Mouse (Mus musculus): Measurements from ENCODE around the gene Arl5a.

Gene Arl5a

DNA sequence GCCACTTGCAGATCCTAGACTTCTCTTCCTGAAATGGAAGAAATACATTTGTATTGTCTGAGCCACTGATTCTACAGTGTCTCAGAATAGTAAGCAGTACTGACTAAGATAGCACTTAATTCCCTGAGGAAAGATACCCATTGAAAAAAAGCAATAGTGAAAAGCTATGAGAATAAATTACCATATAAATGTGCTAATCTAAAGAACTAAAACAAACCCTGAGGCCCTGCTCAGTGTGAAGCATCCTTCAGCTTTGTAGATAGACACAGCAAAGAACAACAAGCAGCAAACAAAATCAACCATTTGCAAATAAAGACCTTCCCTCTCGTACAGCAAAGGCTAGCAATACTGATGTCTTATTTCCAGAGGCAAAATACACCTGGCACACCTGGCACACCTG is 65.0 kb downstream of the Arl5a start:
- no peak for DNase-seq (ENCODE audit: low spot score)

DNA sequence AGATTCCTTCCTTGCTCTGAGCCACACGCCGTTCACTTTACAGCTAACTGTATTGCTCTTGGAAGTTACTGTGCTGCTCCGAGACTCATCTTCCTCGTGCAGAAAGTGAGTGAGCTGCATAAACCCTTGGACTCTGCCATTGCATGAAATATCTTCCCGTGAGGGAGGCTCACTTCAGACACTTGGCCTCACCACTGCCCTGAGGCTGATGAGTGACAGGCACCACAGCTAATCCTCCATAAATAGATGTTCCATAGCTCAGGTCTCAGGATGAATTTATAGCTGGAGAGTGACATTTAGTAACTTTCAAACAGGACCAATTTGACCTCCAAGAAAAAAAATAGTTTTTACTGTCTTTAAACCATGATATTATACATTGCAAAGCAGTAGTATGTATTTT is 66.5 kb downstream of the Arl5a start:
- no peak for DNase-seq (ENCODE audit: low spot score)

DNA sequence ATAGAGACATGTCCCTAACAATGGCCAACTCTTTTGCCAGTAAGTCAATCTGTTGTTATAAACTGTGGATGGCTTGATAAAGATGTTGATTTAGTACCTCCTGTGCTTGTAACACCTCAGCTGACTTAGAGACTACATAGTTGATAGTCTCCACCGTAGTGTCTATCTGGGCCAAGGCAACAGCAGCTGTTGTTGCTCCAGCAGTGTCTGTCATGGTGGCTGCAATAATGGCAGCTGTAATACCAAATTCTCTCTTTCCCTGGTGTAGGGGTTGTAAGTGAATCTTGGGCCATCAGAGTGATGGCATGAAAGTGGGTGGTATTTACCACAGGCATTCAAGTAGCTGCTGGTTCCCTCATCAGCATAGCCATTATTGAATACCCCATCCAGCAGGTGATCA is 73.7 kb downstream of the Arl5a start:
- DNase-seq (ENCODE audit: low spot score) = no peak

Data from spleen, adult 12 weeks (tissue).